Mouse (Mus musculus) brown adipose tissue, adult 24 weeks (tissue): ENCODE results near the gene Syngr4. TPM values are rescaled to one million over a fixed set of nuclear protein-coding genes. Genes with fewer than 3 reads are reported as not detected.
"Not testable (repeated sequence)": the region's sequence is repeated elsewhere in the genome, so short reads cannot be mapped to it uniquely, and the experiment has no call there.

Experiments used
- H3K27ac ChIP-seq: fragments of 200-500 bp; replicated peaks from 2 replicates; pipeline ENCODE4 v1.5.1; 2012; ENCODE audit warnings: low read depth, mild to moderate bottlenecking, low read length
- H3K4me1 ChIP-seq: fragments of 200-500 bp; 2 replicates; pipeline ENCODE4 v1.6.1; 2012; ENCODE audit warnings: low read length, mixed read lengths; ENCODE audit not compliant: control insufficient read depth, insufficient read depth, insufficient read length
- H3K4me3 ChIP-seq: fragments of 200-500 bp; 2 replicates; pipeline ENCODE4 v1.5.1; 2012; ENCODE audit warnings: low read depth, mild to moderate bottlenecking, low read length, moderate library complexity; ENCODE audit not compliant: insufficient read depth
- polyA plus RNA-seq: library from polyadenylated mRNA; stranded (reverse); fragments of >200 nt; gene quantifications from 2 replicates; pipeline ENCODE4 v1.2.4, GENCODE M21; 2012; ENCODE audit not compliant: missing spikeins, insufficient read depth, insufficient read length

Syngr4 gene
- polyA plus RNA-seq = not detected in 2 replicates

GRCm38 (mm10) chr7:45896517-45897257 is at the start of gene Syngr4, which contains the start of gene Tmem143:
TSS of gene Syngr4 (minus strand) at chr7:45896714.
TSS of gene Tmem143 (plus strand) at chr7:45896941.
- Histone ChIP-seq H3K4me3 (peak within 1 kb of the TSS; percentile 68), H3K27ac (peak within 1 kb of the TSS; percentile 93), H3K4me1 (0 out of 2 replicates have a peak, but pooled peaks cover 2% of the 10 kb centered on the region)

GRCm38 (mm10) chr7:45943280-45943679 is 46.8 kb upstream of the Syngr4 start:
- not testable (repeated sequence) for H3K4me3 ChIP-seq, H3K27ac ChIP-seq, H3K4me1 ChIP-seq

- H3K4me3 ChIP-seq = no peak overlapping the region
- no peak overlapping the region for H3K27ac ChIP-seq
- no peaks in the 10 kb centered on the region for H3K4me1 ChIP-seq
These were observed 45.5 kb upstream of the Syngr4 start for GRCm38 (mm10) chr7:45941986-45942385.

GRCm38 (mm10) chr7:45939836-45940235 is 43.3 kb upstream of the Syngr4 start:
- no peaks in the 10 kb centered on the region for H3K4me1 ChIP-seq
- H3K27ac ChIP-seq = no peak overlapping the region
- no peak overlapping the region for H3K4me3 ChIP-seq

GRCm38 (mm10) chr7:45935114-45935513 is 38.6 kb upstream of the Syngr4 start:
- Histone ChIP-seq H3K27ac (no peak overlapping the region), H3K4me1 (no peaks in the 10 kb centered on the region), H3K4me3 (no peak overlapping the region)

DNA sequence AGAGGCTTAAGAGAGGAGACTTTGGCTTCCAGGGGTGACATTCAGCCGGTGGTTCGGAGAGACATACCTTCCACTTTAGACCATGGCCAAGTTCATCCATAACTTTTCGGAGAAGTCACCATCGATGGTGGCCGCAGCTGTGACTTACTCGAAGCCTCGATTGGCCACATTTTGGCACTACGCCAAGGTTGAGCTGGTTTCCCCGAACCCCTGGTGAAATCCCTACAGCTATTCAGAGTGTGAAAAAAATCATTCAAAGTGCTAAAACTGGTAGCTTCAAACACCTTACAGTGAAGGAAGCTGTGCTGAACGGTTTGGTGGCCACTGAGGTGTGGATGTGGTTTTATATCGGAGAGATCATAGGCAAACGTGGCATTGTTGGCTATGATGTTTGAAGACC is 37.3 kb upstream of the Syngr4 start:
- H3K4me1 ChIP-seq, H3K4me3 ChIP-seq, H3K27ac ChIP-seq: not testable (repeated sequence)

- Histone ChIP-seq H3K27ac (no peak overlapping the region), H3K4me3 (no peak overlapping the region)
These were observed 33.2 kb upstream of the Syngr4 start for GRCm38 (mm10) chr7:45929688-45930087.

GRCm38 (mm10) chr7:45928626-45929295 is 32.2 kb upstream of the Syngr4 start:
- Histone ChIP-seq H3K4me1 (no peaks in the 10 kb centered on the region), H3K27ac (no peak overlapping the region), H3K4me3 (no peak overlapping the region)

More at GRCm38 (mm10) chr7:45929688-45930087, 33.2 kb upstream of the Syngr4 start:
- no peaks in the 10 kb centered on the region for H3K4me1 ChIP-seq

DNA sequence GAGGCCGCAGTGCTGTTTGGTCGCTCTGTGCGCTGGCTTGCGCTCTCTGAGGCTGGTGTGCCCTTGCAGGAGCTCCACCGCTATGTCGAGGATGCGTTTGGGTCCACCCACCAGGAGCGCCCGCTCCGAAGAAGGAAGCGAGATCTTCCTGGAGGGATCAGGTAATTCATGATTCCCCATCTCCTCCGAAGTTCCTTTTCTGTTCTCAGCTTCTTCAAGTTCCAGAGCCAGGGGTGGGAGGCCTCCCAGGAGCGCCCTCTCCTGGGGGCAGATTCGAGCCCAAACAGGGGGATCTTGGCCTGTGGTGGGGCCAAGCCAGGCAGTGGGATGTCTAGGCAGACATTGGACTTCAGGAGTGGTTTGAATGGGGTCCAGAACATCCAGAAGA is 27.9 kb upstream of the Syngr4 start:
- Histone ChIP-seq H3K27ac (no peak overlapping the region), H3K4me3 (peak overlapping the region; percentile 44), H3K4me1 (0 out of 2 replicates have a peak, but pooled peaks cover 3% of the 10 kb centered on the region)

- Histone ChIP-seq H3K4me3 (peak within 1 kb of the TSS; percentile 73), H3K27ac (peak within 1 kb of the TSS; percentile 94), H3K4me1 (0 out of 2 replicates have a peak, but pooled peaks cover 3% of the 10 kb centered on the region)
These were observed 27.4 kb upstream of the Syngr4 start, which contains the start of gene Ccdc114 for GRCm38 (mm10) chr7:45923762-45924428. TSS of gene Ccdc114 (plus strand) at chr7:45924072.

DNA sequence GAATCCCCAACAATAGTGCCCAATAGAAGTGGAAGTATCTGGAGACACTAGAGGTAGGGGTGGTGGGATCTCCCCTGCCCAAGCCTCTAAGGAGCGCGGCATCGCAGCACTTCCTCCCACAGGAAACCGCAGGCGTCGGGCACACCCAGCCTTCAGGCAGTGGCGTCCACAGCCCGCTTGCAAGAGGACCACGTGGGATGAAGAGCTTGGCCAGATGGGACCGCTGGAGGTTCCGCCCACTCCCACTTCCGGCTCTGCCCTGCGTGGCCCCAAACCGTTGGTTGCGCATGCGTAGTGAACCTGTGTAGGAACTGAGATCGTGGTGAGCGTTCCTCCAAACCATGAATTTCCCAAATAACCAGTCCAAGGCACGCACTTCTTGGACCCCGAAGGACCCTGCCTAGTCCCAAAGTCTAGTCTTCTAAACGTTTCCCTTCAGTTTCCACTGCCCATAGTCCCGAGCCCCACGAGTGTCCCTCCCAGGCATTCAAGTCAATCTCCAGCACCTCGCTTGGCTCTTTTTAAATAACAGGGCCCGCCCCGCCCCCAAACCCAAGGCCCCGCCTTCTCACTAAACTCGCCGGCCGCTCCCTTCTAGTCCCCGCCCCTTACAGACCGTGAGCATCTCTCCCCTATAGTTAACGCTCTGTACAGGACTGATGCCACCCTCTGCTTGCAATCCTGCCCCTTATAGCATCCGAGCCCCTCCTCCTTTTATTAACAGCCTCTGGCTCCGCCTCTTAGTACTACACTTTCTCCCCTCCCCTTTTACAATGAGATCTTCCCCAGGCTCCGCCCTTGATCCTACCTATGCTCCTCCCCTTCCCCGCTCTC is 26.6 kb upstream of the Syngr4 start:
- H3K4me1 ChIP-seq = 0 out of 2 replicates have a peak, but pooled peaks cover 3% of the 10 kb centered on the region
- H3K4me3 ChIP-seq = peak overlapping the region; percentile 73
- peak overlapping the region; percentile 94 for H3K27ac ChIP-seq

DNA sequence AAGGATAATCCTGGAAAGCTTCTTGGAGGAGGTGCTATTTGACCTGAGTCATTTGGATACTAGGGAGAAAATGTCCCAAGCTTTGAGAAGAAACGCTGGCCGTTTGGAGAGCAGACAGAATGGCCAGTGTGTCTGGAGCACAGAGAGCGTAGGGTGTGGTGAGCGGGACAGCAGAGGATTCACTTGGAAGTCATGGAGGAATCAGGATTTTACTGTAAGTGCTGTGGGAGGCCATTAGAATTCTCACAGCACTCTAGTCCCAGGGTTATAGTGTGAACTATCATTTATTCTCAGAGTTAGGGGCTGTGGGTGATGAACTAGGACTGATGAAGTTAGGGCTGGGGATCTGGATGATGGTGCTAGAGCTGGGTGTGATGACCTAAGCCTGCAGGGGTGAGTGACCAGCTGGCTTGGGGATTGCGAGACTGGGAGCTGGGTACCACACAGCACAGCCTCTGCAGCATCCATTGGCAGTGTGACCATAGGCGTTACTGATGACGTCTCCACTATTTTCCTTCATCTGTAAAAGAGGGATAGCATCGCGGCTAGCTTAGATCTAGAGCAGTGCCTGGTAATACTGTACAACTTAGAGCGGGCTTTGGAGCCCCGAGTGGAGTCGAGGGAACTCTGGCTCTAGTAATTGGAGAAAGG is 25.6 kb upstream of the Syngr4 start:
- Histone ChIP-seq H3K27ac (peak overlapping the region; percentile 72), H3K4me3 (no peak overlapping the region), H3K4me1 (0 out of 2 replicates have a peak, but pooled peaks cover 3% of the 10 kb centered on the region)

DNA sequence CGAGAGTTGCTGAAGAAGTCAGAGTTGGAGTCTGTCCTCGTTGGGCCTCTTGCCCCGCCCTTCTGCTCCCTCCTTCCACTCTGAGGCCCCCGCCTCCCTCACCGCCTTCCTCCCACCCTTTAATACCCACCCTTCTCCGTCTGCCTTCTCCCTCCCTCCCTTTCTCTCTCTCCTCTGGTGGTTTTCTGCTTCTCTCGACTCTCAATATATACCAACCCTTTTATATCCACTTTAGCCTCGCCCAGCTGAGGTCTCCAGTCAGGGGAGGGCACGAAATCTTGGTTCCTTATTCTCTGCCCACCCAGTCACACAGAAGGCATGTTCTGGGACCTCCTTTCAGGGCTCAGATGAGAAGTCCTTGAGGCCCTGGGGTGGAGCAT is 24.7 kb upstream of the Syngr4 start, which contains the start of gene Emp3:
TSS of gene Emp3 (minus strand) at position 163 of the 380 bp plus-strand sequence.
- Histone ChIP-seq H3K4me3 (peak within 1 kb of the TSS; percentile 58), H3K4me1 (0 out of 2 replicates have a peak, but pooled peaks cover 3% of the 10 kb centered on the region), H3K27ac (peak within 1 kb of the TSS; percentile 80)
